Mouse (Mus musculus) left cerebral cortex, postnatal 36 days (tissue): ENCODE measurements around the gene Fam160b1. TPM values are rescaled to one million over a fixed set of nuclear protein-coding genes. Genes with fewer than 3 reads are reported as not detected.
A peak's percentile ranks its signal among the peaks of the same experiment; 100 is the strongest.

ENCODE experiments used
- DNase-seq, 2 experiments: peaks; one replicate each; pipeline ENCODE4 v3.0.0; 2021 to 2022; ENCODE audit warnings: low spot score in 2 of 2, mixed read lengths in 1 of 2
- intact Hi-C: fragments of 180-260 bp; cut with DNase I; formaldehyde crosslinking; loops from one replicate; pipeline ENCODE4 v1.15.1; 2025
- total RNA-seq, 2 experiments: library from RNA; stranded (reverse); gene quantifications; 2 replicates each; pipeline ENCODE4 v1.2.3; 2021

Fam160b1 gene
- total RNA-seq, 2 experiments from 2014 or later: 23.4 to 24.3 TPM

DNA sequence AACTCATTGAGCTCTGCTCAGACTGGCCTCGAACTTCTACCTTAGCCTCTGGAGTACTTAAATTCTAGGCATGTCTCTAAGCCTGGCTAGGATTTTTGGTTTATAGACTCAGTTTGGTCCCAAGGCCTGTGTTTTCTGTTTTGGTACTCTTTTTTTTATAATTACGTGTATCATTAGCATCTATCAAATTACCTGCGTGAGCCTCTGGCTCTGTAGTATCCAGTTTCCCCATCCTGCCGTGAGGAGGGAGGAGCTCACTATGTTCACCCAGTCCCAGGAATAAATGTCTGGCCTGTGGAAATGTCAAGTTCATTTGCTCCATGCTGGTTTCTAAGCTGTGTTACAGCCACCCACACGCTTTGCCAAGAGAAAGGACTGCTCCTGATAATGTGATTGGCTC lies 2.1 kb downstream of the Fam160b1 start:
- DNase-seq: no peak
- intact Hi-C loops: no loop called here

DNA sequence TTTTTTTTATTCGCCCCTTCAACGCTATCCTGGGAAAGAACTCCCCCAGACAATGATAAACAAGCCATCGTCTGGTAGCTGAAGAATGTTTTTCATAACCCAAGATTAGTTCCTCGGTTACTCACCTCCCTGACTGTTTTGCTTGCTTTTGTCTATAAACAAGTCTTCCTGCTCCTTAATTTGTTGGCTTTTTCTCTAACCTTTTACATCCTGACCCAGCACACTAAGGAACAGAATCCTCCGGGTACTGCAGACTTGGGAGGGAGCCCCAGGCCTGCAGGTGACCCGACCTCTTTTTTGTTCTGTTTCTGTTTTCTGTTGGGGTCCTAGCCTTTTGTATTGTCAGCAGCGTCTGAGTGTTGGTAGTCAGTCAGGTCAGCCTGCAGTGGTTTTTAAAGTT lies 2.6 kb downstream of the Fam160b1 start:
- DNase-seq: no peak
- intact Hi-C loops: no loop called here

DNA sequence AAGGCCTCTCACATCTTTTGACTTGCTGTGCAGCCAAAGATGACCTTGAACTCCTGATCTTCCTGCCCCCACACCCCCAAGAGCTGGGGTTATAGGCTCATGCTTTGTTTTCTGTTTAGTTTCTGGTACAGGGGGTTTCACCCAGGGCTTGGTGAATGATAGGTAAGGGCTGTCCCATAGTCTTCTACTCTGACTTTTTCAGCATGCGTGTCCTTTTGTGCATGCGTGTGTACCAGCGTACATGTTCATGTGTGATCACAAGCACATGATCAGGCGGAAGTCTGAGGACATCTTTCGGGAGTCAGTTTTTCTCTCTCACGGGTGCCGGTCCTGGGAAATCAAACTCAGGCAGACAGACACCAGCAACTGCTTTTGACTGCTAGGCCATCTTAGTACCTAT lies 3.1 kb downstream of the Fam160b1 start:
- intact Hi-C loops: no loop called here
- no peak for DNase-seq

DNA sequence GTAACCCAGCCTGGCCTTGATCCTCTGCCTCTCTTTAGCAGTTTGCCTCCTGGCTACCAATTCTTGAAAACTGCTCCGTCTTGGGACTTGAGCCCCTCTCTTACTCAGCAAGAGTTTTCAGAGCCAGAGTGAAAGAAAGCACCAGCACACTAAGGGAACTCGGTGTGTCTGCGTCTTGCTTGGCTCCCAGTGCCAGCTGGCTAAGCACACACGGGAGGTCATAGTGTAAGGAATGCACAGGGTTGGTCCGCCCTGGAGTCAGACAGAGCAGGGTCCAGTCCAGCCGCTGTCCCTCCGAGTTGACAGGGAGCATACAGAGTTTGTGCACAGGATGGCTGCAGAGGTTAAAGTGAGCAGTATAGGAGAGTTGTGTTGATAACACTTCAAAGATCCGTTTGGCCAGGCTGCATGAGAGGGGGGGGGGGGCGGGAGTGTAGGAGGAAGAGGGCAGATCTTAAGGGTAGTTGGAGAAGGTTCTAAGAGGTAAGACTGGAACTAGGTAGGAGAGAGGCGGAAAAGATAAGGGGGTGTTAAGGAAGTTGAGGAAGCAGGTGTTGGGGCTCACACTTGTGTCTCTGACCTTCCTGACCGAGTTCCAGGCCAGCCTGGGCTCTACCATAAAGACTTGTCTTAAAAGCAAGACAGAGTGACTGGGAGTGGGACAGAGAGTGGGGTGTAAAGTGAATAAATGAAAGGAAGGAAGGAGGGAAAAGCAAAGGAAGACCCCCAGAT lies 4.6 kb downstream of the Fam160b1 start:
- intact Hi-C loops: no loop called here
- DNase-seq: no peak

DNA sequence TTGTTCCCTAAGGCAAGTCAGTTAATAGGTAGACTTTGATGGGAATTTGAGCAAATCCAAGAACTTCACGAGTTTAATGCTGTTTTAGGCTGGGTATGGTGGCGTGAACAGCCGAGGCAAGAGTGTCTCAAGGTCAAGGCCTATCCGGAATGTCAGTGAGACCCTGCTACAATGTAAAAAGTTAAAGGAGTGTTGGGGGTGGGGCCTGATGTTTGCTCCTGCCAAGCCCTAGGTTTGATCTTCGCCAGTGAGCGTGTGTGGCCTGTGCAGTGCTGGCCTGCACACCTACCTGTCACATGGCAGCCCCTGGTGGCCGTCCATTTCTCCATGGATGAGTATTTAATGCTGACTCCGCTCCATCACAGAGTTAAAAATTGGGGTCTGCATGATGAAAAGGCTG lies 5.5 kb downstream of the Fam160b1 start:
- DNase-seq: no peak
- intact Hi-C loops: no loop called here

DNA sequence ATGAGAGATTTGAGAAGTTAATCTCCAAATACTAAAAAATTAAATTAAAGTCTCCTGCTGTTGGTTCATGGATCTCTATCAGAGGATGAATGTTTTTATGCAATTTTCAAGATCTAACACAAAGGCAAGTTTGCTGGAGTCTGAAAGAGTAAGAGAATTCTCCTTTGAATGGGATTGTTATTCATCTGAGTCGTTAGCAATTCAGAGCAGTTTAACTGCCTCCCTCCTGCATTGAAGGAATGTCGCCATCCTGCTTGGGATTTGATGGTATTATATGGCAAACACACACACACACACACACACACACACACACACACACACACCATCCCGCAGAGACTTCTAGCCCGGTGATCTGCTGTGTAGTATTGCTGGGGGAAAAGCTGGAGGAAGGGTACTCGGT lies 6.1 kb downstream of the Fam160b1 start:
- DNase-seq: no peak
- intact Hi-C loops: no loop called here

DNA sequence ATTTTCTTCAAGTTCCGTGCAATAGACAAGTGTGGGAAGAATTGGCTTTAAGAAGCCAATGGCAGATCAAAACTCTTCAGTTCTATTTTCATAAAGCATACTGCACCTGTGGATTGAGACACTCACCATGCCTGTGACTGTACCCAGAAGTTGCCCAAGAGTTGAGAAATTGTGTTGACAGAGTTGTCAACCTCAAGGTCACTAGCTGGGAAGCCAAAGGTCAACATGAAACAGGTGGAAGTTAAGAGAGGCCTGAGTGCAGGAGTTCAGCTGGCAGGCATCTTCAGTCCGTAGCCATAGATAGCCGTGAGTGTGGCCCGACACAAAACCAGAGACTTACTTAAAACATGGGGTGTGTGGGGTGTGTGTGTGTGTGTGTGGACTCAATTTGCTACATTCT lies 6.7 kb downstream of the Fam160b1 start:
- DNase-seq: no peak
- intact Hi-C loops: no loop called here

DNA sequence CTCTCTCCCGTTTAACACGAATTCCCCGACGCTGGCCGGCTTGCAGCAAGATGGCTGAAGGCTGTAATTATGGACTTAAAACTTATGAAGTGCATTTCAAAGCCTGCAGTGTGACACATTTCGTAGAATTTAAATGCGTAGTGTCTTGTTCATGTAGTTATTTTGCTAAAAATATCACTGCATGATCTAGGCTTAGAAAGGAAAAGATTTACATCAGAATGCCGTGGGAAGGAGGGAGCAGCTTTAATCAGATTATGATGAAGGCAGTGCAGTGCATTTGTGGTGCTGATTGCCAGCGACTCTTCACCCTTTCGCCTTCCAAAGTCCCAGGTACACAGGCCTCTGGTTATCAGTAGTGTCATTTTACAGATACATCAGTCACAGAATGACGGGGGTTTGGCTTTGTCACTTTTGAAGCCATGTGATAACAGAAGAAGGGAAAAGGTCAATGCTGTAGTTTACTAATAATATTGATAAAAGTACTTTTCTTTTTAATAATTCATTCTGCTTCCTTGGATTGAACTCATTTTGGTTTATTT lies 7.4 kb downstream of the Fam160b1 start:
- no peak for DNase-seq
- intact Hi-C loops: no loop called here

DNA sequence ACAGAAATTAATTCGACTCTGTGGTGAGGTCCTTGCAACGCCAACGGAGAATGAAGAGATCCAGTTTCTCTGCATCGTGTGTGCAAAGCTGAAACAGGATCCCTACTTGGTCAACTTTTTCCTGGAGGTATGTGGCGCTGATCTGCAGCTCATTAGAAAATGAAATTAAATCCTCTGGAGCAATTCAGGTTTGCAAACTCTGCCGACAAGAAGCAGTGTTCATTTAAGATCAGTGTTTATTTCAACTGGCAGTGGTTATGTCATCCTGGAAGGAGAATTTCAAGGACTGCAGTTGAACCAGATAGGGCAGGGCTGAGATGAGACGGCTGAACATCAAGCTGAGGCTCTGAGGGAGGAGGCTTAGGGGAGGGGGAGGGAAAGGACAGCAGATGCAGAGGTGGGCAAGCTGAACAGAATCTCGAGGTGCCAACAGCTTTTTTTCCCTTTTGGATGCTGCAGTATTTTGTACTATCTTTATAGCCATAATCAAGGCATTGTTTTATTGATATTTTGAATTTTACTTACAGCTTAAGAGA lies 12.9 kb downstream of the Fam160b1 start:
- peak in 1 of 2 experiments; percentile 52 for DNase-seq
- intact Hi-C loops: no loop called here

DNA sequence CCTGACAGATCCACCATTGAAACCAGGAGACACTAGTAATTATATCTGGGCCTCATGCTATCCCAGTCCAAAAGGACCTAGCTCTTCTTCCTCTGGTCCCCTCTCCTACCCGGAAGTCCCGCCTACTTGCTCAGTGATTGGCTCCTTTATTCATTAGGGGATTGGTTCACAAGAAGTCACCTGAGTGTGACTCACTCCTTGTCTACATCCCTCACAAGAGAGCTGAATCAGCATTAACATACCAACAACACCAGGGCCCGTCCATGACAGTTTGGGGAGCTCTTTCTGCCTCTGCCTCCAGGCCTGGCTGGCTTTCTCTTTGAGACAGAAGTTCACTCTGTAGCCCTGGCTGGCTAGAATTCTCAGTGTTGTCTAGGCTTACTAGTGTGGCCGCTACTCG lies 14.7 kb downstream of the Fam160b1 start:
- intact Hi-C loops: no loop called here

DNA sequence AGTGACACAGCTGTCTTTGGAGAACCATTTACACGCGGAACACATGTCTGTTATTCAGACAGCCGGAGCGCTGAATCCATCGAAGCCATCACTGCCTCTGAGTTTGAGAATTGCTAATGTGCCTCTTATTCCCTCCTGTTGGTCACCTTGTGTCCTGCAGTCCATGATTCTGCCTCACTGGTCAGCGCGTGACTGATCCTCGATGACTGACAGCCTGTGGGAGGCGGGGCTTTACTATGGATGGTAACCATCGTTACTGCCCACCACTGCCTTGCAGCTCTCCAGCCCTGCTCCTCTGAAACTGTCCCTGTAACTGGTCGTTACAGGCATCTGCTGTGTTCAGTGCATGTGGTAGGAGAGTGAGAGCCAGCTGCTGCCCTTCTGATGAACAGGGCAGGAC lies 15.3 kb downstream of the Fam160b1 start:
- DNase-seq: no peak
- intact Hi-C loops: no loop called here

More for the DNA sequence above, 14.7 kb downstream of the Fam160b1 start:
- no peak for DNase-seq

DNA sequence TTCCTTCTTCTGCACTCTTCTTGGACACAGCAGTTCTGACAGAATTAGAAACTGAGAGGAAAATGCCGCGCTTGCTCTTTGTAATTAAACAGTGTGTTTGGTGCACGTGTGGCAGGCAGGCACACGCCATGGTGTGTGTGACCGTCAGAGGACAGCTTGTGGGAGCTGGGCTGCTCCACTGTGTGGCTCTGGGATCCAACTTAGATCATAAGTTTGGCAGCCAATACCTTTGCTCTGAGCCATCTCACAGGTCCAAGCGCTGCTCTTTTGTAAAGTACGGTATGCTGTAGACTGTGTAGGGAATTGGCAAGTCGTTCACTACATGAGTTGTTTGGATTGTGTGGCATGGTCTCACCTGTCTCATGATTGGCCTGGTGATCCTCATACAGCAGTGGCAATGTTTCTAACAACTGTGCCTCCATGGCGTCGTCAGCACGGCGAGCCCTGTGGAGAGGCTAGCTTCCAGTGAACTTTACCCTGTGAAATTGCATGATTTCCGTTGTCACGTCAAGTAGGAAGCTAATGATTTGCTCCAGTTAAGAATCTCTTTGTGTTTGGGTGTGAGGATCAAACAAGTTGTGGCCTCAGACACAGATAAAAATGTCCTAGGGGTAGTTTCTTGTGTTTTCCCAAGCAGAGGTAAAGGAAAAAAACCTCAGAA lies 16.7 kb downstream of the Fam160b1 start:
- intact Hi-C loops: no loop called here
- no peak for DNase-seq

DNA sequence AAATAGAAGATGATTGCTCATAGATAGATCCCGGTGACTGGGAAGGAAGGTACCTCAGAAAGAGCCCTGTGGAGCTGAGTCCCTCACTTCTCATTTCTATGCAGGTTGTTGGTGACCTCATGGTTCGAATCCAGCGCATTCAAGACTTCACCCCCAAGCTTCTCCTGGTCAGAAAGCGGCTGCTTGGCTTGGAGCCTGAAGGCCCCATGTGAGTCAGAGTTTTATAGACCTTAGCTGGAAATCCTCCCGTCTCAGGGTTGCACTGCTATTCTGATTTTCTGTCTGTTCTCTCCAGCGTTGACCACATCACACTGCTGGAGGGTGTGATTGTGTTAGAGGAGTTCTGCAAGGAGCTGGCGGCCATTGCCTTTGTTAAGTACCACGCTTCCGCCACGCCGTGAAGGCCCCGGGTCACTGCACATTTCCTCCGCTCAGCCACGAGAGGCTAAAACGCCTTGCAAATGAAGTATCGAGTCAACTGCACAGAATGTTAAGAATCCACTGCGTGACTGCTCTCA lies 25.8 kb downstream of the Fam160b1 start:
- intact Hi-C loops: no loop called here
- no peak for DNase-seq

DNA sequence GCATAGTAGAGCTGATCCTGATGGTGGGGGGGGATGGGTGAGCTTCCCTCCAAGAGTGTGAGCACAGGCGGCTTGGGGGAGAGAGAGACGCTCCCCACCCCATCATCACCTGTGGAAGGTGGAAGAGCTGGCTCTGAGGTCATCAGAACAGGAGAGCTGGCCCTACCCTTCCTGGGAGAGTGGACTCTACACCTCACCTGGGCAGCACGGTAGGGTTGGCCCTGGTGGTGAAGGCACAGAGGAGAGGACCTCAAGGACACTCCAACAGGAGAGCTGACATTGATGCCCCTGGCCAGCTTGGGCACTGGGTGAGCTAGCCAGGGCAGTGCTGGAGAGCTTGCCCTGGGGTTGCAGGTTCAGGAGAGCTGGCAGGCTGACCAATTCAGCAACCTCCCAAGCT lies 31.1 kb downstream of the Fam160b1 start:
- intact Hi-C loops: no loop called here
- DNase-seq: no peak

DNA sequence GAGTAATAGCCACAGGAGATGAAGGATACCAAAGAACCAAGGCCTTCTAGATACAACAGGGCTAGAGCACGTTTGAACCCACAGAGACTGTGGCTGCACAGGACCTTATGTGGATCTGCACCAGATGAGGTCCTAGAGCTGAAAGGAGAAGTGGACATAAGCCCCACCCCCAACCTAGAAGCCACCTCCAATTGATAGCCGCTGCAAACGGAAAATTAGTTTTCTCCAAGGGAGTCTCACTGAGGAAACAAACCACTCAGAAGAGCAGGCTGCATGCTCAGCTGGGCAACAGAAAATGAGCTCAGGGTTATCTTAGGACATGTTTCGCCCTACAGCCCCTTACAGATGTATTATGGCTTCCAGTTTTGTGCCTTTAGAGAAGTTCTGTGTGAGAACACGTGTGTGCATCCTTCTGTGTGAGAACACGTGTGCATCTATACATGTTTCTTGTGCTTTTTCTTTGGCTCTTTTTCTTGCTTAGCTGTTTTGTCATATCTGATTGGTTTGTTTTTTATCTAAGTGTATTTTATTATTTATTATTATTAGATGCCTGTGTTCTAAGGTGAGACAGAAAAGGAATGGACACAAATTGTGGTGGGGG lies 33.0 kb downstream of the Fam160b1 start:
- DNase-seq: no peak
- intact Hi-C loops: no loop called here

DNA sequence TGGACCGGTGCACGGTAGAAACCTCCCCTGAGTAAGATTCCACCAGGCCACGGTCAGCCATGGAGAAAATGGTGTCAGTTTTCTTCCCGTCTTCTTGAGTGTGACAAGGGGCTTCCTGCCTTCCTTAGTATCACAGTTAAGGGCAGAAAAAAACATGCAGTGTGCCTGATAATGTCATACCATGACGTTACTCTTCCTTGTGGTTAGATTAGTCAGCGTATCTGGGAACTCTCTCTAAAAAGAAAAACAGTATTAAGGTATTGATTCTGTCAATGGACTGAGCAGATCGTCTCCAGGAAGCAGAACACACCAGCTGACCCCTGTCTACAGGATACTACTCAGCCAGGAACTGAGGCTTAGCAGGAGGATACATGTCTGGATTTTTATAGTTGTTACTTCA lies 36.1 kb downstream of the Fam160b1 start:
- intact Hi-C loops: no loop called here
- no peak for DNase-seq

DNA sequence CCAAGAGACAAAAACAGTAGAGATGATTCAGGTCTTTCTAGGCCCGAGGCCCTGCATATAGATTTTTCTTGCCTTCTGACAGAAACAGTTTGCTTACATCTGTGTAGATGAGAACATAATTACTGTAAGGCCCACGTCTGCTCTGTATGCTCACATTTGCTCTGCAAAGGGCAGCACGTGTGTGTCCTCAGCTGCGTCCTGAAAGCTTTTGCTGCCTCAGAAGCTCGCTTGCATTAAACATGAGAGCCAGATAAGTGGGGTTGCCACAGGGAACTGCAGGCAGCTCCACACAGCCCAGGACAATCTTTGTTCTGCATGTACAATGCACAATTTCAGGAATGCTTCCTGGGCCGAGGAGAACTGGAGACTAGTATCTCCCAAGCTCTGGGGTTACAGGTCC lies 41.9 kb downstream of the Fam160b1 start:
- no peak for DNase-seq
- intact Hi-C loops: loop anchor here (2.0 to 5.0 kb wide), 2 partner anchors 50 to 240 kb away; partner anchors contain the start of gene Trub1

DNA sequence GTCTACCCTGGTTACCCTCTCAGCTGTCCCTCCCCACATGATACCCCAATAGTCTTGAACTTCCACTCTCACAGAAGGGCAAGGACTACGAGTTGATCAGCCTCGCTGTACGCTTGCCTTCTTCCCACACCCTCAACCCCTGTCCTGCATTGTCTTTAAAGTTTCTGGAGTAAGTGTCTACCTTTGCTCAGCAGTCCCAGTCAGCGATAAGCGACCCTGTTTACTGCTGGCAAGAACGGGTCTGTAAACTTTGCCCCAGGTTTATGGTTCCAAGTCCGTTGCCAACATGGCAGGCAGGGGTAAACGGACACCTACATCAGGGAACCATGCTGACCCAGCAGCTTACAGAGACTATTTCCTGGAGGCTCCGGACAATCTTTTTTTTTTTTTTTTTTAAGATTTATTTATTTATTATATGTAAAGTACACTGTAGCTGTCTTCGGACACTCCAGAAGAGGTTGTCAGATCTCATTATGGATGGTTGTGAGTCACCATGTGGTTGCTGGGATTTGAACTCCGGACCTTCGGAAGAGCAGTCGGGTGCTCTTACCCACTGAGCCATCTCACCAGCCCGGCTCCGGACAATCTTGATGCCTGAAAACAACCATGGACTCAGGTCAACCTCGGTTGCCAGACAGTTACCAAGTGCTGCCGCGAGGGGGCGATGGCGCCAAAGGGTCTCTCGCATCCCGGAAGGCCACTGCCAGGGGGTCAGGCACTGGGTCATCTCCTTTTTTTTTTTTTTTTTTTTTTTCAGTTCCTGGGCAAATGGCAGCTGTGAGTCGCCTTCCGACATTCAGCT lies 43.4 kb downstream of the Fam160b1 start:
- DNase-seq: peak; percentile 54 to 58

DNA sequence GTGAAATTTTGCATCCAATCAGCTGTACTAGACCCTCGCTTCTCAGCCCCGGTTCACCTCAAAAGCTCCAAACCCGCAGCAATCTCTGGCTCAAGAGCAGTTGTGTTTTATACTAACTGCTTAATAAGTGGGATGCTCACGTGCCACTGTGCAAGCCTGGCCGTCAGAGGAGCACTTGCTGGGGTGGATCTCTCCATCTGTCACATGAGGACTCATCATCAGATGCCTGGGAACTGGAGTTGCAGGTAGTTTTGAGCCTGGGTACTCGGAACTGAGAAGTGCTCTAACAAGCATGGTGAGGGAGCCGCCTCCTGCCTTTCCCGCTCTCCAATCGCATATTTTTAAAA lies 44.0 kb downstream of the Fam160b1 start:
- intact Hi-C loops: loop anchor here (5.0 kb wide), 1 partner anchor 48 kb away; the partner anchor contains the start of gene Trub1
- no peak for DNase-seq

More for the DNA sequence above, 43.4 kb downstream of the Fam160b1 start:
- intact Hi-C loops: loop anchor here (2.0 to 5.0 kb wide), 2 partner anchors 48 to 239 kb away; partner anchors contain the start of gene Trub1
